Comparison of ENCODE assay signal across 11 mouse cellular contexts in the genomic region with DNA sequence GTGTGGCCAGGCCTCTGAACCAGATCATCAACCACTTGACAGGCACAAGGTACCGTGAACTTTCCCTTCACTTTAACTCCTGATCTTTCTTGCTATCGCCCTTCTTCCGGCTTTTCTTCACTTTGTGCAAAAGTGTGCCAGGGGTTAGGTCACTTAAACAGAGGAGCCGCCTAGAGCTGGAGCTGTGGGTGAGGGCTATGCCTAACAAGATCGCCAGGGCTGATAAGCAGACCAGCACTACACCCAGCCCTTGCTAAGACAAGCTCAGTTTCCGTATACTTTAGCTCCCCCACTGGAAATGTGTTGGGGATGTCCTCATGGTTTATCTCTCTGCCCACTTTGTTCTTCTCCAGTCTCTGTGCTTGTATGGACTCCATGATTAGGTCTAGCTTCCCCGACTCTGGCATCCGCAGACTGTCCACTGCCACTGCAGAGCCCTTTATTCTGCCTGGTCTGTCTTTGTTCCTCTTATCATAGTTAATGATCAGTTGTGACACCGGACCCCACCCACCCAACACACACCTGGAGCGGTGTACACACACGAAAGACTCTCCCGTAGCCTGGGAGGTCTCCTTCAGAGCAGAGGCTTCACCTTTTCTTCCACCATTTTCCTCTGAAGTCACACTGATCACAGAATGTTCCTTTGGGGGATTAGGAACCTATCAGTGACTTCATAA. TPM values are rescaled to one million over a fixed set of nuclear protein-coding genes. Genes with fewer than 3 reads are reported as not detected.
DNase-seq lines count a peak whose midpoint lies in the region; ATAC-seq lines count a peak whose summit lies in the region.
"Had no signal": no experiment of that assay in that cellular context is flagged by ENCODE, and none has a peak within 500 bp of the region (broad histone marks: within the 10 kb centered on the region; RNA-seq: fewer than 3 reads in every experiment).

No protein-coding gene starts in this region.

- WGBS in heart, embryonic 10.5 days, result 62% methylated on average over 12 of the region's 12 CpGs
- 79% methylated on average over 12 of the region's 12 CpGs for WGBS in limb, embryonic 12.5 days
- 85% methylated on average over 12 of the region's 12 CpGs for WGBS in hindbrain, embryonic 11.5 days

- peak overlapping the region; percentile 52; the same call in 1 of the 2 replicates for H3K27ac ChIP-seq in heart, embryonic 10.5 days
- peak overlapping the region; percentile 75; the same call in 1 of the 2 replicates for H3K27ac ChIP-seq in limb, embryonic 12.5 days
- no peak overlapping the region for H3K27ac ChIP-seq in hindbrain, embryonic 11.5 days (ENCODE audit: low read depth, low read length)
- H3K27ac ChIP-seq: liver, embryonic 14.5 days had no signal

- H3K36me3 ChIP-seq in heart, embryonic 10.5 days, result no peaks in the 10 kb centered on the region
- no peaks in the 10 kb centered on the region for H3K36me3 ChIP-seq in limb, embryonic 12.5 days
- H3K36me3 ChIP-seq in hindbrain, embryonic 11.5 days (ENCODE audit: control insufficient read depth, insufficient read depth, low read length), result no peaks in the 10 kb centered on the region

- no peak overlapping the region for H3K4me3 ChIP-seq in heart, embryonic 10.5 days
- H3K4me3 ChIP-seq in limb, embryonic 12.5 days (replicated peaks), result no peak overlapping the region
- H3K4me3 ChIP-seq in hindbrain, embryonic 11.5 days (ENCODE audit: low read depth, low read length), result no peak overlapping the region

- H3K27me3 ChIP-seq in heart, embryonic 10.5 days (ENCODE audit: insufficient read depth, poor library complexity, severe bottlenecking), result no peaks in the 10 kb centered on the region
- no peaks in the 10 kb centered on the region for H3K27me3 ChIP-seq in limb, embryonic 12.5 days
- H3K27me3 ChIP-seq in hindbrain, embryonic 11.5 days (ENCODE audit: control insufficient read depth, insufficient read depth, low read length), result no peaks in the 10 kb centered on the region

- peaks cover 38% of the 10 kb centered on the region for H3K4me1 ChIP-seq in heart, embryonic 10.5 days
- peaks cover 45% of the 10 kb centered on the region for H3K4me1 ChIP-seq in limb, embryonic 12.5 days (replicated peaks)
- no peaks in the 10 kb centered on the region for H3K4me1 ChIP-seq in hindbrain, embryonic 11.5 days (replicated peaks; ENCODE audit: control insufficient read depth, insufficient read depth, low read length)

- H3K4me2 ChIP-seq in limb, embryonic 12.5 days, result no peak overlapping the region
- no peak overlapping the region for H3K4me2 ChIP-seq in hindbrain, embryonic 11.5 days (replicated peaks; ENCODE audit: low read depth, low read length)

- H3K9ac ChIP-seq in limb, embryonic 12.5 days (replicated peaks), result no peak overlapping the region
- no peak overlapping the region for H3K9ac ChIP-seq in hindbrain, embryonic 11.5 days (ENCODE audit: low read depth, low read length)
- H3K9ac ChIP-seq: liver, embryonic 14.5 days had no signal

- no peak for DNase-seq in heart, embryonic 10.5 days (ENCODE audit: low spot score)
- no peak for DNase-seq in heart, postnatal 10 days
- peak; percentile 22 for DNase-seq in MN1 (ENCODE audit: low spot score)
- DNase-seq in natural killer cell, adult 2 months (ENCODE audit: low spot score in 2 of 2), result peak; percentile 26 to 49
- no peak for DNase-seq in hindbrain, embryonic 11.5 days (ENCODE audit: low spot score)
- DNase-seq in adrenal gland, postnatal 4 days (ENCODE audit: low spot score in 2 of 2), result no peak
- no peak for DNase-seq in left cerebral cortex, adult 18-20 months (ENCODE audit: low spot score in 2 of 2)
- DNase-seq: adrenal gland, adult 2 months; layer of hippocampus, adult 9-11 months had no signal

- intact Hi-C loops in heart, postnatal 10 days (cut with DNase I), result no loop called here

- no peak; the same call in 1 of the 2 replicates for ATAC-seq in limb, embryonic 12.5 days (ENCODE audit: insufficient number of reproducible peaks, insufficient read depth, low FRiP score, low TSS enrichment, low read depth)
- no peak for ATAC-seq in hindbrain, embryonic 11.5 days (ENCODE audit: low FRiP score)

- no peaks in the 10 kb centered on the region for H3K9me3 ChIP-seq in heart, embryonic 10.5 days
- no peaks in the 10 kb centered on the region for H3K9me3 ChIP-seq in limb, embryonic 12.5 days
- H3K9me3 ChIP-seq in hindbrain, embryonic 11.5 days (ENCODE audit: control insufficient read depth, low read length), result no peaks in the 10 kb centered on the region

RNA-seq across cellular contexts. Expression of a gene that starts 43.6 kb away (rescaled TPM):
- polyA plus RNA-seq in heart, embryonic 10.5 days (2016; fragmentation: Nextera tagmentation; extraction: Ambion mirVana), result 27.8 and 37.3 TPM in 2 replicates
- total RNA-seq in heart, postnatal 10 days (2021), result 10 to 100 TPM; 10.5 to 12.9 TPM
- polyA plus RNA-seq in limb, embryonic 12.5 days (2016; fragmentation: Nextera tagmentation; extraction: Ambion mirVana), result 70.8 and 74.8 TPM in 2 replicates
- polyA plus RNA-seq in hindbrain, embryonic 11.5 days (2014; fragmentation: Nextera tagmentation; extraction: Ambion mirVana), result 47.1 and 49.0 TPM in 2 replicates
- total RNA-seq in adrenal gland, postnatal 4 days (2021), result 10 to 100 TPM; 34.5 to 35.7 TPM
- total RNA-seq in left cerebral cortex, adult 18-20 months (2021), result 10 to 100 TPM; 19.8 to 22.7 TPM

Comparison
In these comparisons a context has a peak if more than half of its experiments do, and no peak if none do; other contexts are left out.
1. DNase-seq: peak in MN1 (single experiment) and natural killer cell, adult 2 months (2 of 2); none in heart, embryonic 10.5 days (single experiment), heart, postnatal 10 days (0 of 2), hindbrain, embryonic 11.5 days (single experiment), adrenal gland, postnatal 4 days (0 of 2) and left cerebral cortex, adult 18-20 months (0 of 2).